Mouse (Mus musculus): Measurements from ENCODE around the gene Ranbp3. TPM values are rescaled to one million over a fixed set of nuclear protein-coding genes. Genes with fewer than 3 reads are reported as not detected.

The Ranbp3 gene
- polyA plus RNA-seq, 1 experiment from 2014 or later, result 21.8 TPM

- no peaks in the 10 kb centered on the region for H3K9me3 ChIP-seq (ENCODE audit: low read length)
- DNase-seq (no peak), ATAC-seq (no peak)
- WGBS (ENCODE audit: insufficient replicate concordance), result 67% methylated on average over 6 of the region's 6 CpGs
- no peaks in the 10 kb centered on the region for H3K36me3 ChIP-seq (replicated peaks; ENCODE audit: insufficient read depth, low read length)
- H3K4me1 ChIP-seq (ENCODE audit: insufficient read depth), result no peaks in the 10 kb centered on the region; the same call in 1 of the 2 replicates
- H3K27me3 ChIP-seq (ENCODE audit: insufficient read depth, low read length), result no peaks in the 10 kb centered on the region
- no peak for TF ChIP-seq EP300 (IDR thresholded peaks at IDR 0.05; ENCODE audit: low read depth)
- no peak for TF ChIP-seq CTCF (IDR thresholded peaks at IDR 0.05; ENCODE audit: low read depth)
- no peak overlapping the region for H3K27ac ChIP-seq (ENCODE audit: low read depth)
- no peak overlapping the region for H3K4me2 ChIP-seq (ENCODE audit: low read depth, low read length)
- H3K9ac ChIP-seq (replicated peaks), result no peak overlapping the region
- H3K4me3 ChIP-seq (ENCODE audit: low read depth, low read length), result no peak overlapping the region
These were observed 16.9 kb upstream of the Ranbp3 start for GRCm38 (mm10) chr17:56656171-56656570.

DNA sequence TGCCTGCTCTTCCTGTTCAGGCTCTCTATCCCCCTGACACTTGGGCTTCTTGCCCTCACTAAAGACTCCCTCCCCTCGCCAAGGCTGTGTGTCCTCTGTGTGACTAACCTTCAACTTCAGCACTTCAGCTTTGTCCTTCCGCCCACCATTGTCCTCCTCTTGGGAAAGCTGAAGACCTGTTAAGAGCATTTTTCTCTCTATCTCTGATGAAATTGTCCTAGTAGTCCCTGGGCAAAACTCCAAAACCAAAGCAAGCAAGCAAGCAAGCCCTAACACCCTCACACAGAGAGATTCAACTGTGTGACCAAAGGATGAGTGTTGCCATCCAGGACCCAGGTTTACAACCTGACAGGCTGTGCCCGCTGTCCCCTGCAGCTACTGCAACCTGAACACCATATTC, 9.4 kb upstream of the Ranbp3 start:
- no peak for ATAC-seq
- Histone ChIP-seq H3K4me2 (ENCODE audit: low read depth, low read length) (no peak overlapping the region), H3K4me3 (ENCODE audit: low read depth, low read length) (no peak overlapping the region), H3K36me3 (replicated peaks; ENCODE audit: insufficient read depth, low read length) (no peaks in the 10 kb centered on the region), H3K9ac (replicated peaks) (no peak overlapping the region), H3K27ac (ENCODE audit: low read depth) (no peak overlapping the region), H3K27me3 (ENCODE audit: insufficient read depth, low read length) (no peaks in the 10 kb centered on the region; the same call in 1 of the 2 replicates), H3K4me1 (ENCODE audit: insufficient read depth) (no peaks in the 10 kb centered on the region; the same call in 1 of the 2 replicates), H3K9me3 (ENCODE audit: low read length) (no peaks in the 10 kb centered on the region)
- no peak for DNase-seq
- WGBS (ENCODE audit: insufficient replicate concordance), result 61% methylated on average over 3 of the region's 3 CpGs
- no peak for TF ChIP-seq CTCF (IDR thresholded peaks at IDR 0.05; ENCODE audit: low read depth)
- TF ChIP-seq EP300 (IDR thresholded peaks at IDR 0.05; ENCODE audit: low read depth), result no peak

- Histone ChIP-seq H3K4me3 (ENCODE audit: low read depth, low read length) (no peak overlapping the region), H3K27me3 (ENCODE audit: insufficient read depth, low read length) (no peaks in the 10 kb centered on the region; the same call in 1 of the 2 replicates), H3K9ac (replicated peaks) (no peak overlapping the region), H3K4me1 (ENCODE audit: insufficient read depth) (no peaks in the 10 kb centered on the region; the same call in 1 of the 2 replicates), H3K4me2 (ENCODE audit: low read depth, low read length) (no peak overlapping the region), H3K36me3 (replicated peaks; ENCODE audit: insufficient read depth, low read length) (no peaks in the 10 kb centered on the region), H3K9me3 (ENCODE audit: low read length) (no peaks in the 10 kb centered on the region), H3K27ac (ENCODE audit: low read depth) (no peak overlapping the region)
- WGBS (ENCODE audit: insufficient replicate concordance), result 22% methylated on average over 10 of the region's 10 CpGs
- ATAC-seq (no peak), DNase-seq (no peak)
- no peak for TF ChIP-seq EP300 (IDR thresholded peaks at IDR 0.05; ENCODE audit: low read depth)
- TF ChIP-seq CTCF (IDR thresholded peaks at IDR 0.05; ENCODE audit: low read depth), result no peak
These were observed 8.8 kb upstream of the Ranbp3 start for GRCm38 (mm10) chr17:56664333-56664732.

GRCm38 (mm10) chr17:56666384-56666783, 6.7 kb upstream of the Ranbp3 start:
- WGBS (ENCODE audit: insufficient replicate concordance), result 79% methylated on average over 4 of the region's 4 CpGs
- ATAC-seq, result no peak

DNA sequence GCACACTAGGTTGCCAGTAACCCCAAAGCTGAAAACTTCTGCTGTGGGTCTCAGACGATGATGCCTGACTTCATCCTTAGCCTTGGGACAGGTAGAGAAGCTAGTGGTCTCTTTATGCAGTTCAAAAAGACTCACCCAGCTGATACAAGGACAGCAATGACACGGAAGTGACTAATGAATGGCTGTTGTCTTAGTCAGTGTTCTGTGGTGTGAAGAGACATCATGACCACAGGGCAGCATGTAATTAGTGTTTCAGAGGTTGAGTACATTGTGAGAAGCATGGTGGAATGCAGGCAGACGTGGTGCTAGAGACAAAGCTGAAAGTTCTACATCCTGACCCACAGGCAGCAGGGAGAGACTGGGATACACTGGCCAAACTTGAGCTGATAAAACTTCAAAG, 5.5 kb upstream of the Ranbp3 start:
- no peaks in the 10 kb centered on the region for H3K9me3 ChIP-seq (ENCODE audit: low read length)
- TF ChIP-seq CTCF (IDR thresholded peaks at IDR 0.05; ENCODE audit: low read depth) (no peak), EP300 (IDR thresholded peaks at IDR 0.05; ENCODE audit: low read depth) (no peak)
- 0 out of 2 replicates have a peak, but pooled peaks cover 5% of the 10 kb centered on the region for H3K4me1 ChIP-seq (ENCODE audit: insufficient read depth)
- ATAC-seq (no peak), DNase-seq (no peak)
- no peaks in the 10 kb centered on the region for H3K36me3 ChIP-seq (replicated peaks; ENCODE audit: insufficient read depth, low read length)
- no peak overlapping the region for H3K4me2 ChIP-seq (ENCODE audit: low read depth, low read length)
- no peak overlapping the region for H3K4me3 ChIP-seq (ENCODE audit: low read depth, low read length)
- H3K9ac ChIP-seq (replicated peaks), result no peak overlapping the region
- H3K27me3 ChIP-seq (ENCODE audit: insufficient read depth, low read length), result no peaks in the 10 kb centered on the region; the same call in 1 of the 2 replicates
- 64% methylated on average over 3 of the region's 3 CpGs for WGBS (ENCODE audit: insufficient replicate concordance)
- H3K27ac ChIP-seq (ENCODE audit: low read depth), result no peak overlapping the region

More at GRCm38 (mm10) chr17:56666384-56666783, 6.7 kb upstream of the Ranbp3 start:
- TF ChIP-seq CTCF (IDR thresholded peaks at IDR 0.05; ENCODE audit: low read depth) (no peak), EP300 (IDR thresholded peaks at IDR 0.05; ENCODE audit: low read depth) (no peak)
- H3K9ac ChIP-seq (replicated peaks), result no peak overlapping the region
- no peak for DNase-seq
- no peak overlapping the region for H3K4me3 ChIP-seq (ENCODE audit: low read depth, low read length)
- H3K27ac ChIP-seq (ENCODE audit: low read depth), result no peak overlapping the region
- no peaks in the 10 kb centered on the region for H3K9me3 ChIP-seq (ENCODE audit: low read length)
- H3K36me3 ChIP-seq (replicated peaks; ENCODE audit: insufficient read depth, low read length), result no peaks in the 10 kb centered on the region
- no peaks in the 10 kb centered on the region; the same call in 1 of the 2 replicates for H3K27me3 ChIP-seq (ENCODE audit: insufficient read depth, low read length)
- no peak overlapping the region for H3K4me2 ChIP-seq (ENCODE audit: low read depth, low read length)
- H3K4me1 ChIP-seq (ENCODE audit: insufficient read depth), result no peaks in the 10 kb centered on the region

DNA sequence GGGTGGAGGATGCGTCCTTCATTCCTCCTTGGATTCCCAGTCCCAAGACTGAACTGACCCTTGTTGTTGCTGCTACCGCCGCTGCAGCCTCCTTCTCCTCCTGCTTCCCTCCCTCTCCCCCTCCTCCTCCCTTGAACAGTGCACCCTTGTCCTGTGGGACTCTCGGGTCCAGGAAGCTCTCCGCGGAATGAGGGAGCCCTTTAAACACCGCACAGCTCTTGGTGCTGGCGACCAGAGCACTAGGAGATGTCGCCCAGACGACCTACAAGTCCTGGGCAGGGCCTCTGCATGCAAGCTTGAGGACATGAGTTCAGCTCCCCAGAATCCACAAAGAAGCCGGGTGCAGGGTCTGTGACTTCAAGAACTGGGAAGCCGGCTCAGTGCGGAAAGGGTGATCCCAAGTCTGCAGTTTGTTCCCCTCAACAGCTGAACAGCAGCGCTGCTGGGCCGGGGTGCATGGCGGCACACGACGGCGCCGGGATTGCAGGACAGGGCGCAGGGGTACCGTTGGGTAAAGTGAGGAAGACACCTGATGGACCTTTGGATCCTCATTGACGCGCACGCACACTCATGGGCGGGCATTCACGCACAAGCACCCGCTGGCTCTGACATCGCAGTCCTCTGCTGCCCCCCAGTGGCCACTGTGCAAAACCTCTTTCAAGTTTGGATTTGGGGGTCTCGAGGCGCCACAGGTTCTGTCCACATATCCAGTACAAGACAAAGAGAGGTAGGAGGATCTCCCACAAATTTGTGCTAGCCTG, 4.5 kb upstream of the Ranbp3 start:
- Histone ChIP-seq H3K9ac (replicated peaks) (no peak overlapping the region; the same call in 1 of the 2 replicates), H3K36me3 (replicated peaks; ENCODE audit: insufficient read depth, low read length) (no peaks in the 10 kb centered on the region), H3K4me3 (ENCODE audit: low read depth, low read length) (peak overlapping the region; percentile 40), H3K4me1 (ENCODE audit: insufficient read depth) (0 out of 2 replicates have a peak, but pooled peaks cover 5% of the 10 kb centered on the region), H3K4me2 (ENCODE audit: low read depth, low read length) (peak overlapping the region; percentile 80), H3K27me3 (ENCODE audit: insufficient read depth, low read length) (no peaks in the 10 kb centered on the region; the same call in 1 of the 2 replicates), H3K27ac (ENCODE audit: low read depth) (no peak overlapping the region), H3K9me3 (ENCODE audit: low read length) (no peaks in the 10 kb centered on the region)
- 3% methylated on average over 31 of the region's 31 CpGs for WGBS (ENCODE audit: insufficient replicate concordance)
- ATAC-seq (no peak), DNase-seq (peak; percentile 90)
- no peak for TF ChIP-seq EP300 (IDR thresholded peaks at IDR 0.05; ENCODE audit: low read depth)
- TF ChIP-seq CTCF (IDR thresholded peaks at IDR 0.05; ENCODE audit: low read depth), result peak; percentile 97

All from liver, postnatal 0 days (tissue).